Mouse (Mus musculus): Measurements from ENCODE around the gene Mob3b.

DNA sequence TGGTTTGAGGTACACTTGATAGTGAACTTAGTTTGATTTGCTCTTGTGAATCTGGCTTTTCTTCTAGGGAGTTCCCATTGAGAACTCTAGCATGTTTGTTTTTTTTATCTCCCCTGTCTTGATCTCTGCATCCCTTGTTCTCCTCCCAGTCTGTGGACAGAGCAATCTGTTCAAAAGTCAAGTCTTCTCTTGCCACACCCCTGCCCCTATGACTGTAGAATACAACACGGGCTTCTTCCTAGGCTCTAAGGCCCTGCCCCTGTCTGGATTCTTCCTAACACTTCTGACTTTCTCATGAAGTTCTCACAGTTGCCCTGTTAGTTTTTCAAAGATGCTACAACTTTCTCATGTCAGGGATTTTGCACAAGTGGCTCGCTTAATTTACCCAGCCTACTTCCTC lies 102.9 kb downstream of the Mob3b start:
- TF ChIP-seq POLR2A (IDR thresholded peaks at IDR 0.05; ENCODE audit: insufficient read length, low read depth) (no peak), POLR2AphosphoS2 (IDR thresholded peaks at IDR 0.05; ENCODE audit: insufficient read length, low read depth) (no peak), MYOG (IDR thresholded peaks at IDR 0.05; ENCODE audit: control insufficient read depth in 1 of 3, insufficient read depth in 1 of 3, insufficient read length in 2 of 3, low read depth in 2 of 3) (no peak), MAX (IDR thresholded peaks at IDR 0.05; ENCODE audit: low read depth) (no peak), E2F4 (IDR thresholded peaks at IDR 0.05; ENCODE audit: insufficient read depth) (no peak), MYOD1 (IDR thresholded peaks at IDR 0.05; ENCODE audit: control insufficient read depth in 1 of 3, insufficient read length in 2 of 3, low read depth in 2 of 3) (no peak)

Data from myocyte (in vitro differentiated cells).